Mouse (Mus musculus) ovary, postnatal 10 days (tissue): Measurements from ENCODE around the gene Sirt1.
"Not testable (repeated sequence)": the region's sequence is repeated elsewhere in the genome, so short reads cannot be mapped to it uniquely, and the experiment has no call there.

Source experiments
- DNase-seq: peaks from one replicate; pipeline ENCODE4 v3.0.0; 2022; ENCODE audit warnings: low spot score

The Sirt1 gene

GRCm38 (mm10) chr10:63386991-63387390 is 5.5 kb upstream of the Sirt1 start:
- DNase-seq = no peak

- peak; percentile 50 for DNase-seq
Measured at GRCm38 (mm10) chr10:63386444-63386843, 4.9 kb upstream of the Sirt1 start.

GRCm38 (mm10) chr10:63385897-63386296 is 4.4 kb upstream of the Sirt1 start:
- DNase-seq = not testable (repeated sequence)

GRCm38 (mm10) chr10:63382372-63383279 is 1.1 kb upstream of the Sirt1 start, which contains the start of gene Dnajc12:
Dnajc12 (plus strand) TSS chr10:63382443.
- peak; percentile 31 for DNase-seq

- no peak for DNase-seq
Measured at GRCm38 (mm10) chr10:63378948-63379680, 2.4 kb downstream of the Sirt1 start.

- peak; percentile 17 for DNase-seq
Measured at GRCm38 (mm10) chr10:63377468-63377867, 4.0 kb downstream of the Sirt1 start.

- no peak for DNase-seq
Measured at GRCm38 (mm10) chr10:63376303-63376702, 5.2 kb downstream of the Sirt1 start.

GRCm38 (mm10) chr10:63368041-63368440 is 13.5 kb downstream of the Sirt1 start:
- no peak for DNase-seq

- DNase-seq = no peak
Measured at GRCm38 (mm10) chr10:63367386-63367785, 14.1 kb downstream of the Sirt1 start.

GRCm38 (mm10) chr10:63365918-63366455 is 15.5 kb downstream of the Sirt1 start:
- no peak for DNase-seq

GRCm38 (mm10) chr10:63360502-63360901 is 21.0 kb downstream of the Sirt1 start:
- no peak for DNase-seq

- DNase-seq = no peak
Measured at GRCm38 (mm10) chr10:63352111-63352510, 29.4 kb downstream of the Sirt1 start.

- not testable (repeated sequence) for DNase-seq
Measured at GRCm38 (mm10) chr10:63351099-63351498, 30.4 kb downstream of the Sirt1 start.

- DNase-seq = no peak
Measured at GRCm38 (mm10) chr10:63350666-63351065, 30.8 kb downstream of the Sirt1 start.

GRCm38 (mm10) chr10:63348291-63348690 is 33.2 kb downstream of the Sirt1 start:
- DNase-seq = no peak

GRCm38 (mm10) chr10:63344751-63345150 is 36.8 kb downstream of the Sirt1 start:
- no peak for DNase-seq

GRCm38 (mm10) chr10:63341351-63341750 is 40.2 kb downstream of the Sirt1 start:
- DNase-seq = no peak

- peak; percentile 72 for DNase-seq
Measured at GRCm38 (mm10) chr10:63338914-63339643, 42.4 kb downstream of the Sirt1 start.

GRCm38 (mm10) chr10:63337951-63338836 is 43.3 kb downstream of the Sirt1 start:
- DNase-seq = peak; percentile 24

GRCm38 (mm10) chr10:63337326-63337725 is 44.2 kb downstream of the Sirt1 start:
- no peak for DNase-seq

- DNase-seq = no peak
Measured at GRCm38 (mm10) chr10:63336901-63337300, 44.6 kb downstream of the Sirt1 start.
